Mouse (Mus musculus) midbrain, embryonic 10.5 days (tissue): Measurements from ENCODE around the gene Slc35b4. TPM values are rescaled to one million over a fixed set of nuclear protein-coding genes. Genes with fewer than 3 reads are reported as not detected.

Source experiments
- DNase-seq: peaks from one replicate; pipeline ENCODE4 v3.0.0-alpha.2; 2017; ENCODE audit warnings: low spot score
- H3K27ac ChIP-seq: fragments of 300-500 bp; sonication (generic); replicated peaks from 2 replicates; pipeline ENCODE4 v1.5.1; 2016; ENCODE audit warnings: mild to moderate bottlenecking
- H3K27me3 ChIP-seq: fragments of 300-500 bp; sonication (generic); 2 replicates; pipeline ENCODE4 v1.6.1; 2016; ENCODE audit warnings: low read depth, mild to moderate bottlenecking; ENCODE audit not compliant: poor library complexity, severe bottlenecking
- H3K36me3 ChIP-seq: fragments of 300-500 bp; sonication (generic); 2 replicates; pipeline ENCODE4 v1.6.1; 2016; ENCODE audit warnings: mild to moderate bottlenecking, moderate library complexity
- H3K4me1 ChIP-seq: fragments of 300-500 bp; sonication (generic); 2 replicates; pipeline ENCODE4 v1.6.1; 2016
- H3K4me3 ChIP-seq: fragments of 300-500 bp; sonication (generic); 2 replicates; pipeline ENCODE4 v1.5.1; 2016; ENCODE audit warnings: mild to moderate bottlenecking, moderate library complexity
- H3K9me3 ChIP-seq: fragments of 300-500 bp; sonication (generic); replicated peaks from 2 replicates; pipeline ENCODE4 v1.6.1; 2016; ENCODE audit warnings: mild to moderate bottlenecking
- WGBS: fragments of 180-500 bp; shearing (Covaris S2); methylation state at CpG from one replicate; pipeline ENCODE4 v1.1.7; 2016; 5-methylcytosine and 5-hydroxymethylcytosine counted together
- polyA plus RNA-seq: library from polyadenylated mRNA; unstranded; fragments of >200 nt; fragmentation: Nextera tagmentation; extraction: Ambion mirVana; gene quantifications from 2 replicates; pipeline ENCODE4 v1.2.1, GENCODE M21; 2016

The Slc35b4 gene
- polyA plus RNA-seq, 1 experiment from 2014 or later: 54.7 TPM

- 81% methylated on average over 2 of the region's 2 CpGs for WGBS
- Histone ChIP-seq H3K27ac (no peak overlapping the region), H3K9me3 (no peaks in the 10 kb centered on the region), H3K36me3 (peaks cover 96% of the 10 kb centered on the region), H3K4me1 (no peaks in the 10 kb centered on the region), H3K27me3 (no peaks in the 10 kb centered on the region), H3K4me3 (no peak overlapping the region)
- no peak for DNase-seq
These were observed 14.3 kb downstream of the Slc35b4 start for GRCm38 (mm10) chr6:34162607-34163006.

GRCm38 (mm10) chr6:34161511-34161910 is 15.4 kb downstream of the Slc35b4 start:
- 94% methylated on average over 7 of the region's 7 CpGs for WGBS

GRCm38 (mm10) chr6:34160816-34161310 is 16.0 kb downstream of the Slc35b4 start:
- H3K4me3 ChIP-seq: no peak overlapping the region
- H3K9me3 ChIP-seq: no peaks in the 10 kb centered on the region
- no peak for DNase-seq
- peaks cover 91% of the 10 kb centered on the region for H3K36me3 ChIP-seq
- no peaks in the 10 kb centered on the region for H3K27me3 ChIP-seq
- H3K4me1 ChIP-seq: peaks cover 4% of the 10 kb centered on the region
- 96% methylated on average over 7 of the region's 7 CpGs for WGBS
- no peak overlapping the region for H3K27ac ChIP-seq

More at GRCm38 (mm10) chr6:34161511-34161910, 15.4 kb downstream of the Slc35b4 start:
- peaks cover 4% of the 10 kb centered on the region for H3K4me1 ChIP-seq
- DNase-seq: no peak
- H3K36me3 ChIP-seq: peaks cover 96% of the 10 kb centered on the region
- H3K9me3 ChIP-seq: no peaks in the 10 kb centered on the region
- no peaks in the 10 kb centered on the region for H3K27me3 ChIP-seq
- H3K27ac ChIP-seq: no peak overlapping the region
- H3K4me3 ChIP-seq: no peak overlapping the region

- peaks cover 4% of the 10 kb centered on the region for H3K4me1 ChIP-seq
- no peak for DNase-seq
- H3K27me3 ChIP-seq: no peaks in the 10 kb centered on the region
- H3K27ac ChIP-seq: no peak overlapping the region
- WGBS: 92% methylated on average over 23 of the region's 23 CpGs
- H3K4me3 ChIP-seq: no peak overlapping the region
- peaks cover 84% of the 10 kb centered on the region for H3K36me3 ChIP-seq
- no peaks in the 10 kb centered on the region for H3K9me3 ChIP-seq
These were observed 16.7 kb downstream of the Slc35b4 start for GRCm38 (mm10) chr6:34159998-34160815.

- no peaks in the 10 kb centered on the region for H3K27me3 ChIP-seq
- H3K27ac ChIP-seq: peak overlapping the region; percentile 13; the same call in 1 of the 2 replicates
- H3K4me1 ChIP-seq: peaks cover 25% of the 10 kb centered on the region
- peaks cover 57% of the 10 kb centered on the region for H3K36me3 ChIP-seq
- H3K9me3 ChIP-seq: no peaks in the 10 kb centered on the region
- DNase-seq: no peak
- H3K4me3 ChIP-seq: no peak overlapping the region
- 83% methylated on average over 14 of the region's 14 CpGs for WGBS
These were observed 19.8 kb downstream of the Slc35b4 start for GRCm38 (mm10) chr6:34156841-34157748.

GRCm38 (mm10) chr6:34156057-34156456 is 20.9 kb downstream of the Slc35b4 start:
- WGBS: 86% methylated on average over 5 of the region's 5 CpGs
- H3K9me3 ChIP-seq: no peaks in the 10 kb centered on the region
- H3K4me1 ChIP-seq: peaks cover 25% of the 10 kb centered on the region
- peaks cover 47% of the 10 kb centered on the region for H3K36me3 ChIP-seq
- H3K27me3 ChIP-seq: no peaks in the 10 kb centered on the region
- H3K4me3 ChIP-seq: no peak overlapping the region
- H3K27ac ChIP-seq: no peak overlapping the region
- no peak for DNase-seq

GRCm38 (mm10) chr6:34155137-34155804 is 21.6 kb downstream of the Slc35b4 start:
- WGBS: 94% methylated on average over 15 of the region's 15 CpGs
- no peak overlapping the region for H3K27ac ChIP-seq
- no peak overlapping the region for H3K4me3 ChIP-seq
- DNase-seq: no peak
- H3K9me3 ChIP-seq: no peaks in the 10 kb centered on the region
- H3K27me3 ChIP-seq: no peaks in the 10 kb centered on the region
- peaks cover 39% of the 10 kb centered on the region for H3K36me3 ChIP-seq
- peaks cover 25% of the 10 kb centered on the region for H3K4me1 ChIP-seq

- DNase-seq: no peak
- no peaks in the 10 kb centered on the region for H3K9me3 ChIP-seq
- WGBS: 85% methylated on average over 3 of the region's 3 CpGs
- H3K36me3 ChIP-seq: peaks cover 28% of the 10 kb centered on the region
- no peak overlapping the region; the same call in 1 of the 2 replicates for H3K27ac ChIP-seq
- H3K4me3 ChIP-seq: no peak overlapping the region
- peaks cover 25% of the 10 kb centered on the region for H3K4me1 ChIP-seq
- H3K27me3 ChIP-seq: no peaks in the 10 kb centered on the region
These were observed 22.7 kb downstream of the Slc35b4 start for GRCm38 (mm10) chr6:34154202-34154601.

- 72% methylated on average over 18 of the region's 18 CpGs for WGBS
- H3K36me3 ChIP-seq: peaks cover 20% of the 10 kb centered on the region
- H3K4me1 ChIP-seq: peaks cover 25% of the 10 kb centered on the region
- no peak overlapping the region for H3K4me3 ChIP-seq
- no peaks in the 10 kb centered on the region for H3K27me3 ChIP-seq
- no peak for DNase-seq
- H3K9me3 ChIP-seq: no peaks in the 10 kb centered on the region
- H3K27ac ChIP-seq: no peak overlapping the region; the same call in 1 of the 2 replicates
These were observed 23.6 kb downstream of the Slc35b4 start for GRCm38 (mm10) chr6:34153069-34154052.

- H3K4me3 ChIP-seq: no peak overlapping the region
- no peaks in the 10 kb centered on the region for H3K27me3 ChIP-seq
- H3K4me1 ChIP-seq: peaks cover 21% of the 10 kb centered on the region
- DNase-seq: no peak
- no peak overlapping the region for H3K27ac ChIP-seq
- no peaks in the 10 kb centered on the region for H3K9me3 ChIP-seq
- WGBS: 88% methylated on average over 1 of the region's 1 CpGs
- no peaks in the 10 kb centered on the region for H3K36me3 ChIP-seq
These were observed 27.1 kb downstream of the Slc35b4 start for GRCm38 (mm10) chr6:34149821-34150220.

- H3K9me3 ChIP-seq: no peaks in the 10 kb centered on the region
- H3K27me3 ChIP-seq: no peaks in the 10 kb centered on the region
- peaks cover 14% of the 10 kb centered on the region for H3K4me1 ChIP-seq
- H3K4me3 ChIP-seq: no peak overlapping the region
- H3K36me3 ChIP-seq: no peaks in the 10 kb centered on the region
- WGBS: 92% methylated on average over 9 of the region's 9 CpGs
- H3K27ac ChIP-seq: no peak overlapping the region
- no peak for DNase-seq
These were observed 27.8 kb downstream of the Slc35b4 start for GRCm38 (mm10) chr6:34149066-34149465.
